Mouse (Mus musculus): Measurements from ENCODE around the gene Amdhd1. TPM values are rescaled to one million over a fixed set of nuclear protein-coding genes. Genes with fewer than 3 reads are reported as not detected.

Amdhd1 gene
- total and polyA plus RNA-seq, 2 experiments from 2014 or later = 0.14 to 0.48 TPM

GRCm38 (mm10) chr10:93508383-93508970, 31.4 kb downstream of the Amdhd1 start:
- DNase-seq = no peak
- H3K36me3 ChIP-seq (ENCODE audit: insufficient read depth) = no peaks in the 10 kb centered on the region
- WGBS = 60% methylated on average over 7 of the region's 7 CpGs
- ATAC-seq = no peak
- TF ChIP-seq CTCF (IDR thresholded peaks at IDR 0.05; ENCODE audit: low read depth) = no peak
- H3K9ac ChIP-seq = no peak overlapping the region
- H3K4me2 ChIP-seq (ENCODE audit: low read depth) = no peak overlapping the region
- H3K27ac ChIP-seq (ENCODE audit: low read depth, low read length) = no peak overlapping the region
- no peaks in the 10 kb centered on the region for H3K4me1 ChIP-seq (ENCODE audit: insufficient read depth)
- no peaks in the 10 kb centered on the region for H3K27me3 ChIP-seq (ENCODE audit: insufficient read depth, low read length)
- H3K9me3 ChIP-seq (ENCODE audit: low read length) = no peaks in the 10 kb centered on the region
- no peak overlapping the region for H3K4me3 ChIP-seq (ENCODE audit: low read depth, low read length)

DNA sequence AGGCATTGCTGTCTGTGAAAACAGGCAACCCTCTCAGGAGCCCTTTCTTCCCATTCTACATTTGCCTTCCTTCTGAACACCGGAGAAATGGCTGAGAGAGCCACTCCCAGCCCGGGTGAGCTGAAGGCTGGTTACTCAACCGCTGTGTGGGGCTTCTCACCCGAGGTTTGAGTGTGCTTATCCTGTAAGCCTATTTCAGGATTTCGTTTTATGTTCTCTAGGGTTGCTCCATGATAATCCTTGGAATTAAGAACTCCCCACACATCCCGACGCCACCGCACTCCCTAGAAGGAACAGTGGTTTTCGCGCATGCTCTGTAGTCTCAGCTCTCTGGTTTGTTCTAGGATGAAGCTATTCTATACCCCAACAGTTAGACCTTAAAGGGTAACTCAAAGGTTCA, 38.5 kb downstream of the Amdhd1 start:
- DNase-seq = no peak
- Histone ChIP-seq H3K27ac (ENCODE audit: low read depth, low read length) (no peak overlapping the region), H3K36me3 (ENCODE audit: insufficient read depth) (no peaks in the 10 kb centered on the region), H3K9me3 (ENCODE audit: low read length) (no peaks in the 10 kb centered on the region), H3K4me2 (ENCODE audit: low read depth) (no peak overlapping the region), H3K4me1 (ENCODE audit: insufficient read depth) (no peaks in the 10 kb centered on the region), H3K27me3 (ENCODE audit: insufficient read depth, low read length) (no peaks in the 10 kb centered on the region), H3K9ac (no peak overlapping the region), H3K4me3 (ENCODE audit: low read depth, low read length) (no peak overlapping the region)
- WGBS = 82% methylated on average over 10 of the region's 10 CpGs
- TF ChIP-seq CTCF (IDR thresholded peaks at IDR 0.05; ENCODE audit: low read depth) = no peak
- no peak for ATAC-seq

- H3K27ac ChIP-seq (ENCODE audit: low read depth, low read length) = no peak overlapping the region
- H3K4me2 ChIP-seq (ENCODE audit: low read depth) = no peak overlapping the region
- H3K9me3 ChIP-seq (ENCODE audit: low read length) = no peaks in the 10 kb centered on the region
- H3K27me3 ChIP-seq (ENCODE audit: insufficient read depth, low read length) = no peaks in the 10 kb centered on the region
- no peaks in the 10 kb centered on the region for H3K4me1 ChIP-seq (ENCODE audit: insufficient read depth)
- WGBS = 43% methylated on average over 10 of the region's 10 CpGs
- H3K36me3 ChIP-seq (ENCODE audit: insufficient read depth) = no peaks in the 10 kb centered on the region
- no peak overlapping the region for H3K4me3 ChIP-seq (ENCODE audit: low read depth, low read length)
- no peak overlapping the region for H3K9ac ChIP-seq
- no peak for TF ChIP-seq CTCF (IDR thresholded peaks at IDR 0.05; ENCODE audit: low read depth)
- DNase-seq (no peak), ATAC-seq (no peak)
Observed at GRCm38 (mm10) chr10:93500864-93501263, 39.0 kb downstream of the Amdhd1 start.

DNA sequence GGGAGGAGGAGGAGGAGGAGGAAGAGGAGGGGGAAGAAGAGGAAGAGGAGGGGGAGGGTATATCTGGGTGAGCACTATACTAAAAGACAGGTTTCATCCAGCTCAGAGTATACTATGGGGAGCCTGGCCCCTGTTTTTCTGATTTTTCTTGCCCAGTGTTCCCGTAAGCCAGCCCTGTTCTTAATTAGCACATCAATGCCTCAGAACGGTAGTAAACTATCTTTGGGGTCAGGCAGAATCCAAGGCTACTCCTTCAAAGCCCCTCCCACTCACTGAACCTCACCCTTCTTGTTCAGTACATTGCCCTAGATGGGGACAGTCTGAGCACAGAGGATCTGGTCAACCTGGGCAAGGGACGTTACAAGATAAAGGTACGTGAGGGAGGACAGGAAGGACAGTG, 49.4 kb downstream of the Amdhd1 start:
- no peaks in the 10 kb centered on the region for H3K27me3 ChIP-seq (ENCODE audit: insufficient read depth, low read length)
- ATAC-seq (no peak), DNase-seq (no peak)
- no peaks in the 10 kb centered on the region for H3K4me1 ChIP-seq (ENCODE audit: insufficient read depth)
- no peak overlapping the region for H3K27ac ChIP-seq (ENCODE audit: low read depth, low read length)
- no peaks in the 10 kb centered on the region for H3K9me3 ChIP-seq (ENCODE audit: low read length)
- no peak overlapping the region for H3K9ac ChIP-seq
- H3K36me3 ChIP-seq (ENCODE audit: insufficient read depth) = peaks cover 1% of the 10 kb centered on the region; the same call in 1 of the 2 replicates
- no peak for TF ChIP-seq CTCF (IDR thresholded peaks at IDR 0.05; ENCODE audit: low read depth)
- no peak overlapping the region for H3K4me3 ChIP-seq (ENCODE audit: low read depth, low read length)
- H3K4me2 ChIP-seq (ENCODE audit: low read depth) = no peak overlapping the region
- WGBS = 45% methylated on average over 4 of the region's 4 CpGs

- Histone ChIP-seq H3K4me1 (ENCODE audit: insufficient read depth) (no peaks in the 10 kb centered on the region), H3K27ac (ENCODE audit: low read depth, low read length) (no peak overlapping the region), H3K4me2 (ENCODE audit: low read depth) (no peak overlapping the region), H3K9me3 (ENCODE audit: low read length) (no peaks in the 10 kb centered on the region), H3K4me3 (ENCODE audit: low read depth, low read length) (no peak overlapping the region), H3K36me3 (ENCODE audit: insufficient read depth) (peaks cover 6% of the 10 kb centered on the region; the same call in 1 of the 2 replicates), H3K9ac (no peak overlapping the region), H3K27me3 (ENCODE audit: insufficient read depth, low read length) (no peaks in the 10 kb centered on the region)
- 67% methylated on average over 6 of the region's 6 CpGs for WGBS
- DNase-seq = no peak
- TF ChIP-seq CTCF (IDR thresholded peaks at IDR 0.05; ENCODE audit: low read depth) = no peak
- no peak for ATAC-seq
Observed at GRCm38 (mm10) chr10:93488828-93489226, 51.0 kb downstream of the Amdhd1 start.

GRCm38 (mm10) chr10:93488066-93488827, 51.6 kb downstream of the Amdhd1 start, which contains the start of gene Hal:
Hal (plus strand) TSS chr10:93488768.
- 60% methylated on average over 17 of the region's 17 CpGs for WGBS
- no peak for TF ChIP-seq CTCF (IDR thresholded peaks at IDR 0.05; ENCODE audit: low read depth)
- H3K9me3 ChIP-seq (ENCODE audit: low read length) = no peaks in the 10 kb centered on the region
- no peak within 1 kb of the TSS for H3K4me2 ChIP-seq (ENCODE audit: low read depth)
- no peak within 1 kb of the TSS for H3K9ac ChIP-seq
- no peak within 1 kb of the TSS for H3K27ac ChIP-seq (ENCODE audit: low read depth, low read length)
- no peaks in the 10 kb centered on the region for H3K4me1 ChIP-seq (ENCODE audit: insufficient read depth)
- H3K4me3 ChIP-seq (ENCODE audit: low read depth, low read length) = no peak within 1 kb of the TSS
- H3K27me3 ChIP-seq (ENCODE audit: insufficient read depth, low read length) = no peaks in the 10 kb centered on the region
- peaks cover 8% of the 10 kb centered on the region for H3K36me3 ChIP-seq (ENCODE audit: insufficient read depth)
- DNase-seq (no peak), ATAC-seq (no peak)

DNA sequence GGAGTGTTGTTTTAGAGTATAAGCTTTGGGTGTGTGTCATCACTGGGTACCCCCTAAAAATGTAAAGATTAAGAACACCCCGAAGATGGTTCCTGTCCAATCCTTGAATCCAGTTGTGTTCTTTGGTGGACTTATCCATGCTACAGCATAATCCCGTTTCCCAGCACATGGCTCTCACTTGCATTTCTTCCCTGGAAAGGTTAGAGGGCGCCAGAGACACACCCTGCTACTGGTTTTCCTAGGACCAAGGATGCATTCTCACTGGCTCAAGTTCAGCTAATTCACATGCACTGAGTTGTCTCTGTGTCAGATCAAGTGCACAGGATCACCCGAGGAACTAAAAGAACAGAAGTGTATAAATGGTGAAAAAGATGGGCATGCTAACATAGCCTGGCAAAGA, 53.2 kb downstream of the Amdhd1 start:
- DNase-seq (peak; percentile 58), ATAC-seq (peak; percentile 16; the same call in 1 of the 2 replicates)
- no peaks in the 10 kb centered on the region for H3K9me3 ChIP-seq (ENCODE audit: low read length)
- H3K27ac ChIP-seq (ENCODE audit: low read depth, low read length) = no peak overlapping the region
- no peak overlapping the region for H3K9ac ChIP-seq
- H3K27me3 ChIP-seq (ENCODE audit: insufficient read depth, low read length) = no peaks in the 10 kb centered on the region
- TF ChIP-seq CTCF (IDR thresholded peaks at IDR 0.05; ENCODE audit: low read depth) = peak; percentile 70
- H3K36me3 ChIP-seq (ENCODE audit: insufficient read depth) = peaks cover 22% of the 10 kb centered on the region
- H3K4me2 ChIP-seq (ENCODE audit: low read depth) = no peak overlapping the region
- no peak overlapping the region for H3K4me3 ChIP-seq (ENCODE audit: low read depth, low read length)
- WGBS = 23% methylated on average over 4 of the region's 4 CpGs
- no peaks in the 10 kb centered on the region for H3K4me1 ChIP-seq (ENCODE audit: insufficient read depth)
